Mouse (Mus musculus) naive thymus-derived CD4-positive, alpha-beta T cell, adult 2 months (primary cell): ENCODE data around the gene Tmeff1.
"Not testable (repeated sequence)": the region's sequence is repeated elsewhere in the genome, so short reads cannot be mapped to it uniquely, and the experiment has no call there.

ENCODE experiments used
- DNase-seq: peaks from one replicate; pipeline ENCODE4 v3.0.0-alpha.2; 2011; ENCODE audit warnings: low read depth

Gene Tmeff1

DNA sequence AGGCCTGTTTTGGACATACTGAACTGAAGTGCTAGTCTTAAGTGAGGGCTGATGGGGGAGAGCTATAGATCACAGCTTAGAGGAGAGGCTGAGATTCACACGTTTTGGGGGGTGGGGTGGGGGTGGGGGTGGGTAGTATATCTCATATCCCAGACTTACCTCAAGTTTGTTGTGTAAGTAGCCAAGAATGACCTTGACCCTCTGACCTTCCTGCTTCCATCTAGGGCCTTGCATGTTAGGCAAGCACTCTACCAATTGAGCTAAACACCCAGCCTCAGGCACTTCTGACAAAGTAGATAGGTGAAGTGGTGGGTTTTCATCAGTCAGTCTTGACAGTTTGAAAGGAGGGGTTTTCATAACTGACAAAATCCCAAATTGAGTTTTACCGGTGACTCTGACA, 92.8 kb downstream of the Tmeff1 start:
- DNase-seq: no peak

DNA sequence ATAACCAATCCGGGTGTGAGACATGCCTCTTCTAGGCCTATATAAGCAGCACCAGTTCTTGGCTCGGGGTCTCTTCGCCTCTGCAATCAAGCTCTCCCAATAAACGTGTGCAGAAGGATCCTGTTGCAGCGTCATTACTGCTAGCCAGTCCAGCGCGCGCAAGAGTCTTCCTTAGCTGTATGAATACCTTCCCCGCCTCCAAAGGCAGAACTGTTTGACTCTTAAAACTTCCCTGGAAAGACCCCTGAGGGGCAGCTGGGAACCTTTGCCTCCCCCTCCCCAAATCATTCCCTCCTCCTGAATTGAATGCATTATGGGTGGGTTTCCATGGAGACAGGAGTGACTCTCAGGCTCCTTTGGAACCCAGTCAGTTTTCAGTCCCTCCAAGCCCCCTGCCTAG, 93.8 kb downstream of the Tmeff1 start:
- no peak for DNase-seq

DNA sequence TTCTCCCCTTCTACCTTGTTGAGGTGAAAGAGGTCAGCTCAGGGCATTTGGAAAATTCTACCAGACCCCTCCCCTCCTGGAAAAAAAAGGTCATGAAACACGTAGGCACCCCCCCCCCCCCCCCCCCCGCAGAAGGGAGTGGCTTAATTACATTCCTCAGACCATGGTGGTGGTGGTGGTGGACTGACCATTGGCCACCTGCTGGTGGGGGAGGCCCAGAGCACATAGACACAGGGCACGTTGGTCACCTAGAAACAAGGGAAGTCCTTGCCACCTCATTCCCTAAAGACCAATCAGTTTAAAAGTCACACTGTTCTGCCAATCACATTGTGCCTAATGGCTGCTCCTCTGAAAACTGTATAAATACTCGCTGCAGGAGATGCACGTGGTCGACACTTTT, 94.8 kb downstream of the Tmeff1 start:
- not testable (repeated sequence) for DNase-seq

DNA sequence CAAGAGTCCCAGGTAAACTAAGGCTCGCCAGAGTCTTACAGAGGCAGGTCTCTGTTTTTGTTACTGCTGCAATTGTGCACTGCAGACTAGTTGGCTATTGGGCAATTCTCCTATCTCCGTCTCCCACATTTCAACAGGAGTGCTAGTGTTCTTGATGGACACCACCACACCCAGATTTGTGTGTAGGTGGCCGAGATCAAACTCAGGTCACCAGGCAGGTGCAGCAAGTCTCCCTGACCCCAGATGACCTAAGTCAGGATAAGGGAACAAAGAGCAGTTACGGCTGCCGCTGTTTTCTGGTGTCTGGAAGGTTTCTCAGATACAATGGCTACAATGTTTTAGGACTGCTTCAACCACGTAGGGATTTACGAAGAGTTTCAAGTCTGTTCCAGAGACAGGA, 95.2 kb downstream of the Tmeff1 start:
- DNase-seq: no peak

DNA sequence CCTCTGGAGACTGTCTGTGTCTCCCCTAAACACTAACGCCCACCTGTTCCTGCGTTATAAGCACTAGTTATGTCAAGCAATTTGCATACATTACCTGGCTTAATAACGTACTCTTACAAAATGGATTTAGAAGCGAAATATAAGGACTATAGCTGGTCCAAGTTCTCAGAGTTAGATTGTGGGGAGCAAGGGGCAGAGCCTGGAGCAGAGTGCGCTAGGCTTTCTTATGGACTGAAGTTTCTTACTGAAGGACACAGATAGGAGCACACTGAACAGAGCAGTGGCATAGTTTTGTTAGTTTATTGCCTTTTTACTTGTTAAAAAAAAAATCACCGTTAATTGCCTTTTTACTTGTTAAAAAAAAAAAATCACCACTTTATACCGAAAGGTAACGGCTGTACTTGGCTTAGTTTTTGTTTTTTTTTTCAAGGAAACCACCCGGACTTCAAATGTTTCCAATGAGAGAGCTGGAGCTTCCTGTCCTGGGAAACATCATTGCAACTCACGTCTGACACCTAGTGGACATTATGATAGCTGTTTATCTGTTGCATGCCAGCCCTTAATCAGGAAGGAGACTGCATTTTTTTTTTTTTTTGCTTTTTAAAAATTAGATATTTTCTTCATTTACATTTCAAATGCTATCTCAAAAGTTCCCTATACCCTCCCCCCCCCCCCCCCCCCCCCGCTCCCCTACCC, 95.8 kb downstream of the Tmeff1 start:
- peak; percentile 48 for DNase-seq

DNA sequence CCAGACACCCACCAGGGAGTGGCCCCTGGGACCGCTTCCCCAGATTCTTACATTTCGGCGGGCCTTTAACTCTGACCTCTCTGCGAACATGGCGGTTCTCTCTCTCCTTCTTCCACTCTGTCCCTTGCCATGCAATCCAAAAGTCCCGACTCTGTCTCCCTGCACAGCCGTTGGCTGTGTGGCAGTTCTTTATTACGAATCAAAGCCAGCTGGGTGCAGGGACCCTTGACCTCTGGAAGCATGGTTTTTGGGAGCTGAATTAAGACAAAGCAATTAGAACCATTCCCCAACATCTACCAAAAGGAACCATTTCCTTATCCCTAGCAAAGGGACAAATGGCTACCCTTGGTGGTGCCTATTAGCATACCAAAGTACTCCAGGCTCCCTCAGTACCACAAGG, 98.2 kb downstream of the Tmeff1 start:
- DNase-seq: no peak

DNA sequence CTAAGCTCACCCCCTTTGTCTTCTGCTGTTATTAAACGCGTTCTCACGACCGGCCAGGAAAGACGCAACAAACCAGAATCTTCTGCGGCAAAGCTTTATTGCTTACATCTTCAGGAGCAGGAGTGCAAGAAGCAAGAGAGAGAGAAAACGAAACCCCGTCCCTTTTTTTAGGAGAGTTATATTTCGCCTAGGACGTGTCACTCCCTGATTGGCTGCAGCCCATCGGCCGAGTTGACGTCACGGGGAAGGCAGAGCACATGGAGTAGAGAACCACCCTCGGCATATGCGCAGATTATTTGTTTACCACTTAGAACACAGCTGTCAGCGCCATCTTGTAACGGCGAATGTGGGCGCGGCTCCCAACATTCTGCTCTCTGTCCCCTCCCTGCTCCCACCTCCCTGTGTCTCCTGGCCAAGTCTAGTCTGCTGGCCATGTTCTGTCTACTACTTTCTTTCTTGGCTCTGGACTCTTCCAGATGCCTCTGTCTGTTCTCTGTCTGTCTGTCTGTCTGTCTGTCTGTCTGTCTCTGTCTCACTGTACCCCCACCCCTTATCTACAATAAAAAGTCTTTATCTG, 98.7 kb downstream of the Tmeff1 start:
- not testable (repeated sequence) for DNase-seq

DNA sequence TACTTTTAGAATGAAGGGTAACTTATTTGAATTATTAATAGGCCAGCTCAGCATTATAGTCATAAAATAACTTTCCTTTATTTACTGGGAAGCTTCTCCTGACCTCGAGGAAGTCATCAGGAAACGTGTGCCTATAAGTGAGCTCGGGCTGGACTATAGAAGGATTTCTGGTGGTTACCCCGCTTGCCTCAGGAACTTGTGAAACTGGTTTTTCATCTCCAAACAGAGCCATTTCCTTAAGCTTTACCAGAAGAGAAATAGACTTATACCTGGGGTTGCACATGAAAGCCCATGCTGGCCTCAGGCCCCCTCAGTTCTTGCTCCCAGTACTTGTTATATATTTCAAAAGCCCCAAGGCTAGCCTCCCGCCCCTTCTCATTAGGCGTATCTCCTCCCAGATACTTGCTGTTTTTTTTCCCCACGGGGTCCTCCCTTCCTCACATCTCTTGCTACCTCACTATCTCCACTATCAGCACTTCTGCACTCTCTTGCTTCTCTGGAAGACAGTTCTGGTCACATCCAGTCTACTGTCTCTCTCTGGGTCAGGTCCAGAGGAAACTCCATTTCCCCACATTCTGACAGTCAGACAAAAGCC, 99.7 kb downstream of the Tmeff1 start:
- DNase-seq: no peak

DNA sequence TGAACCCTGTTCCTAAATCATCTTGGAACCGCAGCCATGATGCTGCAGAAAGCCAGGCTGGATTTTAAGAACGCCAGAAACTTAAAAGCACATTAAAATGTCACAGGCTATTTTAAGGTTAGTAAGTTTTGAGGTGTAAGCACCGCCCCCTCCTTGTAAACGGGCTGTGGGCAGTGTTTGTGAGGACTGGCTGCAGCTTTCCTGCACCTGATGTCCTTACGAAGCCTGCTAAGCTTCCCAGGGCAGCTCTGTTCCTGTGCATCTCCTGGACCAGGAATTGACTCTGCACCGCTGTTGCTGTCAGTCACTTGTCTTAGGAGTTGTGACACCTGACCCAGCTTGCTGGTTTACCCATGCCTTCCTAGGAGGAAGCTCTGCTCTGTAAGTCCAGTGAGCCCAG, 103.2 kb downstream of the Tmeff1 start:
- DNase-seq: no peak

DNA sequence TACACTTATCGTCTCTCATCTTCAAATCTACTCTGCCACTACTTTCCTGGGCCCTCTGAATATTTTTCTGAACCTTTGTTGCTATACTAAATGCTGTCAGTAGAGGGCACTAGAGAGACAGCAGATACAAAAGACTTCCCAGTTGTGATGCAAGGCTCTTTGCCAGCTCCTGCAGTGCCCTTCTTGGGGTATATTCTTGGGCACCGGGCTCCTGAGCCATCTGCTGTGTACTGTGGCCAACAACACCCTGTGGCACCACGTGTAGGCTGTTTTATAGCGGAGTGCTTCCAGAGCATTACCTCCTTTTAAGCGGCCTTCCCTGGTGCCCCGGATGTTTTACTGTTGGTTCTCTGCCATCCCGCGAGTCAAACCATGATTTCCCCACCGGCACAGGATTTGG, 105.7 kb downstream of the Tmeff1 start:
- peak; percentile 17 for DNase-seq

DNA sequence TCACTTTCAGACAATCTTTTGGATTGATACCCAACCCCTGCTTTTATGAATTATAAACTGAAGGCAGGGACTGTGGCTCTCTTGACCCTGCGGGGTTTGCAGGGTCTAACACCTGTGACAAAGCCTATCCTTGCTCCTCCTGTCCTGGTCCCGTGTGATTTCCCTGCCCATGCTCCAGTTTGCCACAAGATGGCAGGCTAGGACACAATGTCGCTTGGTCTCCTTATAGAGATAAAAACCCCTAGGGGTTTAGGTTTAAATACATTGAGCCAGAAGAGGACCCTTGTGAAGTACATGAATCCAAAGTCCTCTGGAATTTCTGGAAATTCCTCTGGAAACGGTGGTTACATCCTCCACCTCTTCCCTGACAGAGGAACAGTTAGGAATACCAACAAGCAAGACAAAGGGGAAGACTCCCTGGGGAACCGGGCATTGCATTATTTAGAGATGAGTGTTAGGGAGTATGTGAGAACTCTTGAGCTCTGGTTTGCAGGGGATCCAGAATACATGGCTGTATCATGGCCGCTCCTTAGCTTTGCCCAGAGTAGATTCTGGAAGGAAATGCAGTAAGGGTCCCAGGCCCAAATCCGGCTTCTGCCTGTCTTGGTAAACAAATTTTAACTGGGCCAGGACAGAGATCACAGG, 106.9 kb downstream of the Tmeff1 start:
- no peak for DNase-seq

DNA sequence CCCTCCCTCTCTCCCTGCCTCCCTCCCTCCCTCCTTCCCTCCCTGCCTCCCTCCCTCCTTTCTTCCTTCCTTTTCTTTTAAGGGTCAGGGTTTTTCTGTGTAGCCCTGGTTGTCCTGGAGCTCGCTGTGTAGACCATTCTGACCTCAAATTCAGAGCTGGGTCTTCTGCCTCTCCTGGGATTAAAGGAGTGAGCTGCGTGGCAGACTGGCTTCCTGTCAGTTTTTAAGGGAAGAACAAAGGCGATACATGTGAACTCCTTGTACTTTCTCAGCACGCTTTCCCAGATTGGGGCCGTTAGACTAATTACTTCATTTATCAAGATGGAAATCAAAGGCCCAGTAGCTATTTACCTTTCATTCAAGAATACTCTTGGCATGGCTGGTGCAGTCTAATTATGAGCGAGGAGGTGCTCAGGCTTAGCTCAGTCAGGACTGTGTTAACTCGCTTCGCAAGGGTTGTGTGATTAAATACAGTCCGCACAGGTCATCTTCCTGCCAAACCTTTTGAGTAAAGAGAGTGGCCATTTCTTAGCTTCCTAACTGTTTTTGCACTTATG, 107.8 kb downstream of the Tmeff1 start:
- DNase-seq: no peak

DNA sequence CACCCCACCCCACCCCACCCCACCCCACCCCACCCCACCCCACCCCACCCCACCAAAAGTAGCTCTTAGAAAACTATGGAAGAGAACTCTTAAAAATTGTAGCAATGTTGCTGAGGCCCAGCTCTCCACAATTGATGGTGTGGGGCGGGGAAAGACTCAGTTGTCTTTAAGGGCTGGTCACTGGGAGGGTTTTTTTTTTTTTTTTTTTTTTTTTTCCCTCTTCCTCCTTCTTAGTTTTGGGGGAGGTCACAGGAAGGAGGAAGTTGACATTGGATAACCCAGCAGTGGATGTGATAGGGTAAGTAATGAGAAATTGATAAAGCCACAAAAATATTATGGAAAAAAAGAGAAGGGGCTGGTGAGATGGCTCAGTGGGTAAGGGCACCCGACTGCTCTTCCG, 111.7 kb downstream of the Tmeff1 start:
- DNase-seq: no peak

DNA sequence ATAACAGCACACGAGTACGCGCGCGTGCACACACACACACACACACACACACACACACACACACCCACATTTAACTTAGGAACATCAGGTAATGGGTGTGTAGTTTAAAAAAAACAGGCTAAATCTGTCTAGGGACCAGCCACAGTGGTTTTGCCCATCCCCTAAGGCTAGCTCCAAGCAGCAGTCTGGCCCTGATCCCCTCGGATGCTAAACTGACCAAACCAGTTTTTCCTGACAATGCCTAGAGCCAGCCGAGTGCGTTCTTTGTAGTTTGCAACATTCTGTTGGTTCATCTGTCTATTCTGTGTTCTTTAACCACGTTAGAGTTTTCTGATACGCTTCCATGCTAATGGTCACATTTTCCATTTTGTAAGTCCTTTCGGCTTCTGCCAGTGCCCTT, 112.3 kb downstream of the Tmeff1 start:
- DNase-seq: no peak
